Mouse (Mus musculus): Measurements from ENCODE around the gene S100a1.
A peak's percentile ranks its signal among the peaks of the same experiment; 100 is the strongest.

Gene S100a1

GRCm38 (mm10) chr3:90512276-90512675, 1.9 kb downstream of the S100a1 start:
- DNase-seq (ENCODE audit: low spot score in 2 of 2) = no peak

DNA sequence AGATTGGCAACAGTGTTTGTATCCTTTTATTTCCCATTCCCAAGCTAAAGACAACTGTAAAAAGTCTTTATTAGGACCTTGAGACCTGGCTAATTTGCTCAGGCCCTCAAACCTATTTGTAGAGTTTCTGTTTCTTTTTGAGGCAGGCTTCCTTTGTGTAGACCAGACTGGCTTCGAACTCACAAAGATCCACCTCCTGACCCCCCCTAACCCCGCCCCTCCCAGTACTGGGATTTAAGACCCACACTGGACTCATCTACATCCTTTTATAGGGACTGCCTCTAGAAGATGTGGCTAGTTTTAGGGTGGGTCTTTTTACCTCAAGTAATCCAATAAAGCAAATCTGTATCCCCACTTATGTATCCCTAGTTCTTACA, 4.5 kb downstream of the S100a1 start:
- DNase-seq (ENCODE audit: low spot score in 2 of 2) = no peak

DNA sequence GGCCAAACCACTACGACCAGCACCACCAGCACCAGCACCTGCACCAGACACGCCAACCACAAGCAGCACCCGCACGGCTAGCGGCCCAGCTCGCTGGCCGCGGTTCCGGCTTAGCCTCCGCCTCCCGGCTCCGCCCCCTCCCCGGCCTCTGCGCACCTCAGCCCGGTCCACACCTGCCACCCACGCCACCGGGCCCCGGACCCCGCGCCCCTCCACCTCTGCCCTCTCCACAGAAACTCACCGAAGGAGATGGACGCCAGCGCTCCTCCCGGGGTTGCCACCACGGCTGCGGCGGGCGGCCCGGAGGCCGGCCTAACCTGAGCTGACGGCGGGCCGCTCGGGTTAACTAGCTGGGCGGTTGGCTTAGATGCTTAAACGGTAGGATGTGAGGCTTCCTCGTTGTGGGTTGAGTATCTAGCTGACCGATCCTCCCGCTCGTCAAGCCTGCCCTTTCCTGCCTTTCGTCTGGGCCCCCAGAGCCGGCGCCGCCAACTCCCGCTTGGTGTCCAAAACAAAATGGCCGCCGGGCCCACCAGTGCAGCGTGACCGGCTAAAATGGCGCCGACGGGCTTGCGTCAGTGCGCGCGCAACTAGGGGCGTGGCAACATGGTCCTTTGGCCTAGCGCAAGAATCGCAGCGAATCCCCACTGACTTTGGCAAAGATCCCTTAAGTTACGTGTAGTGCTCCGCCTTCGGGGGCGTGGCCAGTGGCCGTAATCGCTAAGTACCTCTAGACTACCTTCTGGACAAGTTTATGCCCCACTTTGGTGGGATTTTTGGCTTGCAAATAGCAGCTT, 5.0 kb downstream of the S100a1 start, which contains the start of gene Chtop:
Gene Chtop (minus strand): TSS at position 549 of the 797 bp plus-strand sequence.
- peak; percentile 99 for DNase-seq (ENCODE audit: low spot score in 2 of 2)

- no peak for DNase-seq (ENCODE audit: low spot score in 2 of 2)
Observed at GRCm38 (mm10) chr3:90508287-90508949, 5.8 kb downstream of the S100a1 start.

DNA sequence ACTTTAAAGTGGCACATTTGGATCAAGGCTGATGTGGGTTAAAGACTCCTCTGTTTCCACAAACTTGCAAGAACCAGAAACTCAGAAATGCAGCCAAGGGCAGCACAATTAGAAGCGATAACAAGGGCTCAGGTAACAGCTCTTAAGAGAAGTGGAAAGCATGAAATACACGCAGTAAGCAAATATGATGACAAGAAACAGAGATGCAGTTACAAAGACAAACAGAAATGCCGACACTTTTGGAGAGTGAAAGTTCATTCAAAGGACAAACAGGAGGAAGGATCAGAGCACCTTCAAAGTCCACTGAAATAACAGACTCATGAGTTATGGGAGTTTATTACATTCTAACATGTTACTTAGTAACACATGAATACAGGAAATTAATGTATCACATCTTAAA, 7.8 kb downstream of the S100a1 start:
- DNase-seq (ENCODE audit: low spot score in 2 of 2) = no peak

DNA sequence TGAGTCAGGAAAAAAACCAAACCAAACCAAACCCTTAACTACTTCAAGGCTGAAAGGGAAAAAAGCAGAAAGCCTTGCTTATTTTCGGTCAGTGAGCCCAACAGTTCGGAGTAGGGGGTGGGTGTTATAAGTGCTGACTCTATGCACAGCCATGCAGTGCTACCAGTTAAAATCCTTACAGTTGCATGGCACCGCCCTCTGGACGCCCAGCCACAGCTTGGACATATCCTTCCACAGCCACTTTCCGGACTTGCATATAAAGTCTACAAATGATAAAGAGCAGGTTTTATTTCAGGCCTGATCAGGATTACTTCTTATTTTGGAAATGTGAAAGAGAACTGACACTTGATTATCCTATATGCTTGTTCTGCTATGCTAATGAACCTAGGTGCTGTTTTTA, 9.0 kb downstream of the S100a1 start:
- no peak for DNase-seq (ENCODE audit: low spot score in 2 of 2)

- DNase-seq (ENCODE audit: low spot score in 2 of 2) = no peak
Observed at GRCm38 (mm10) chr3:90503444-90503843, 10.7 kb downstream of the S100a1 start.

DNA sequence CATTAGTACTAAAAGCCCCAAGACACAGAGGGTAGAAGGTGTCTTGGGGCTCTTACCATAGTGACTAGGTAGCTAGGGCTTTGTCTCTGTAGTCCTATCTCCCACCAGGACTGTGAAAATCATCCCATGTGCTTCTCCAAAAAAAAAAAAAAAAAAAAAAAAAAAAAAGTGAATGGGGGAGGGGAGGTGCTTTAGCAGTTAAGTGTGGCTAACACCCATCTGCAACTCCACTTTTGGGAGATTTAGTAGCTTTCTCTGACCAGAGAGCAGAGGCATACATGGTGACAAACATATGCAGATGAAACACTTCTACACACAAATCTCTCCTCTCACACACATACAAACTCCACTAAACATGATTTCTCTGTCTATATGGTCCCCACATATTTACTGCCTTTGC, 16.6 kb downstream of the S100a1 start:
- no peak for DNase-seq (ENCODE audit: low spot score in 2 of 2)

DNA sequence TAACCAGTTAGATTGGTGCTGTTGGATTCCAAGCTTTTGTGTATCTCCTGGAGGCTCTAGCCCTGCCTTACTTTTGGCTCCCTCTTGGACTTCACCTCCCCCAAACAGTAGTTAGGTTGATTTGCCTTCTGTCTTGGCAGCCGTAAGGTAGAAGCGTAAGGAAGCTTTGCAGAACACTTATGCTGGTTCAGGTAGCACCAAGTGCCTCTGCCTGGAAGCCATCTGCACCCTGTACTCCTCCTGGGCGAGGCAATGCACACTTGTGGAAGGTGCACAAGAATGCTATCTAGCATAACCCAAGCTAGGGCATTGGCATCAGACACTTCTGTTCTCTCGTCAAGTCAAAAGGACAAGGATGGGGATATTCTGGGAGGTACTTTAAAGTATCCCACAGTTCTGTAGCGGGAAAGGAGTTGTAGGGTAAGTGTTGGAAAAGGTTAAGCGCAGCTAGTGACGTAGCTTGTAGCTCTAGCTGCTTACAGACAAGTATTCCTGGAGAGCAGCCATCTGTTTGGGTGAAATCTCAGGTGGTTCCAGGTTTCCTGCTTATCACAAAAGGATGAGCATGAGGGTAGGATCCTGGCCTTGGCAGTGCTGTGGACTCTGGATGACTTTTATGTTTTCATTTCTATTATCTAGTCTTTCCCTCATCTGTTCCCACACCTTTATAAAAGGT, 18.2 kb downstream of the S100a1 start:
- no peak for DNase-seq (ENCODE audit: low spot score in 2 of 2)

GRCm38 (mm10) chr3:90493831-90494540, 20.2 kb downstream of the S100a1 start:
- DNase-seq (ENCODE audit: low spot score in 2 of 2) = no peak

GRCm38 (mm10) chr3:90491350-90491749, 22.8 kb downstream of the S100a1 start:
- no peak for DNase-seq (ENCODE audit: low spot score in 2 of 2)

DNA sequence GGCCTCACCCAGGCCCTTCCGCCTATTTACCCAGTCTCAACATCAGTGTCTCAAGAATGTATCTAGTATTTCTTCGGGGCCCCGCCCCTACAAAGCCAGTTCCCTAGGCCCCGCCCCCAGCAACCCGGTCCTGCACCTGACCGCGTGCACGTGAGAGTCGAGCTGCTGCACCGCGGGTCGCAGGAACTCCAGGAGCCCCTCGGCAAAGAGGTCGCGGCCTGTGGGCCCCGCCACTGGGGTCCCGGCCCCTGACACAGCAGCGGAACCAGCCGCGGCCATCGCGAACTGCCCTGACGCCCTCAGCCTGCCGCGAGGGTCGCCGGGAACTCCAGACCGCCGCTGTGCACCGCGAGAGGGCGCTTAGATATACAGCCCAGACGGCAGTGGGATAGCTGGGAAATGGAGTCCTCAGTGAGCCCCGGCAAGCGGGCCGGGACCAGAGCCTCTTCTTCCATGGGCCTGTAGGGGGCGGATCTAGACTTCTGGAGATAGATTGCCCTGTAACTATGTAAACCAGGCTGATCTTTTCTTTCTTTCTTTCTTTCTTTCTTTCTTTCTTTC, 23.4 kb downstream of the S100a1 start, which contains the start of gene Snapin:
Gene Snapin (minus strand): TSS at position 338 of the 561 bp plus-strand sequence.
- peak; percentile 92 to 95 for DNase-seq (ENCODE audit: low spot score in 2 of 2)

- DNase-seq (ENCODE audit: low spot score in 2 of 2) = no peak
Observed at GRCm38 (mm10) chr3:90488576-90488975, 25.6 kb downstream of the S100a1 start.

DNA sequence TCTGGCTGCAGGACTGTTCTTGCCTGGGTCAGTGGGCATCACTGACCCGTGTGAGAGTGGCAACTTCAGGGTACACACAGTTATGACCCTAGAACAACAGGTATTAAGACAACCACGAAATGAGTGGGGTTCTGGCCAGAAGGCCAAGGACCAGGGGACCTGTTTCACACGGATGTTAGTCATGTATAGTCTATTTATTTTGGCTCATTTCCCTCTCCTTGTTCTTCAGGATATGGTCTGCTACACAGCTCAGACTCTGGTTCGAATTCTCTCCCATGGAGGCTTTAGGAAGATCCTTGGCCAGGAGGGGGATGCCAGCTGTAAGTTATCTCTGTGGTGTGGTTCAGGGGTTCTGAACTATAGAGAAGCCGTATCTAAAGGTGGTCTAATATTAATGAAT, 27.2 kb downstream of the S100a1 start:
- DNase-seq (ENCODE audit: low spot score in 2 of 2) = no peak

GRCm38 (mm10) chr3:90475831-90476611, 38.2 kb downstream of the S100a1 start, which contains the start of gene Ilf2:
Ilf2 (plus strand) TSS chr3:90476126.
- peak; percentile 83 to 93 for DNase-seq (ENCODE audit: low spot score in 2 of 2)

GRCm38 (mm10) chr3:90475151-90475830, 38.9 kb downstream of the S100a1 start:
- no peak for DNase-seq (ENCODE audit: low spot score in 2 of 2)

DNA sequence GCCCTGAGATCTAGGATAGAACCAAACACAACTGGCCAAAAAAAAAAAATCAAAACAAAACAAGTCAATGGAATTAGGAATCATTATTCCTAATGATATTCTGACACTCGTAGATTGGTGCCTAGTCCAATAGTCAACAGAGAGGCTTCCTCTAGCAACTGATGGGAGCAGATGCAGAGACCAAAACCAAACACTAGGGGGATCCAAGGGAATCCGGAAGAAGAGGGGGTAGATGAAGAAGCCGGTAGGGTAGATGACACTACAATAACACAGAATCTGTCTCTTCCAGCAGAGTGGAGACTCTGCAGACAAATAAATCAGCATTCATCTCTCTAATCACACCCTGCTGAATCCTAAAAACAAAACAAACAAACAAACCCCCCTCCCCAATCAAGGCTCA, 42.0 kb downstream of the S100a1 start:
- no peak for DNase-seq (ENCODE audit: low spot score in 2 of 2)

DNA sequence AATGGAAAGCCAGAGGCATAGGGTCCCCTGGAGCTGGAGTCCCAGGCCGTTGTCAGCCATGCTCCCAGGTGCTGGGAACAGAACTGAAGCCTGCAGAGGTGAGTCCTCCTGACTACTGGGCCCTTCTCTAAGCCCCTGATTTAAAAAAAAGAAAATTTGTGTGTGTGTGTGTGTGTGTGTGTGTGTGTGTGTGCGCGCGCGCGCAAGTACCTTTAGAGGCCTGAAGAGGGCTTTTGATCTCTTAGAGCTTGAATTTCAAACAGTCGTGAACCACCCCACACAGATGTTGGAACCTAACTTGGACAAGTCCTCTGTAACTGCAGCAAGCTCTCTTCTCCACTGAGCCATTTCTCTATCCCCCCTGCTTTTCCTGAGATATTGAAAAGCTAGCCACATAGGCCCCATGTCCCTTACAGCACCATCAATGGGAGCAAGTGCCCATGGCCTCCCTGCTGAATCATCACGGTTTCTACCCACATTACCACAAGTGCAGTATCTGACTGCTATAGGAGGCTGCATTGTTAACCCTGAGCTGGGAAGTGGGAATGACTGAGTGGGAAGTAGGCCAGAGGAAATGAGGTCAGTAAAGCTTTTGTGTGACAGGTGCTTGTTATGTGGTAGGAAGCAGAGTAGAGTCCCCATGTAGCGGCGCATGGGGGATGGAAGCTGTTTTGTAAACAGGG, 46.4 kb downstream of the S100a1 start:
- DNase-seq (ENCODE audit: low spot score in 2 of 2) = no peak

DNA sequence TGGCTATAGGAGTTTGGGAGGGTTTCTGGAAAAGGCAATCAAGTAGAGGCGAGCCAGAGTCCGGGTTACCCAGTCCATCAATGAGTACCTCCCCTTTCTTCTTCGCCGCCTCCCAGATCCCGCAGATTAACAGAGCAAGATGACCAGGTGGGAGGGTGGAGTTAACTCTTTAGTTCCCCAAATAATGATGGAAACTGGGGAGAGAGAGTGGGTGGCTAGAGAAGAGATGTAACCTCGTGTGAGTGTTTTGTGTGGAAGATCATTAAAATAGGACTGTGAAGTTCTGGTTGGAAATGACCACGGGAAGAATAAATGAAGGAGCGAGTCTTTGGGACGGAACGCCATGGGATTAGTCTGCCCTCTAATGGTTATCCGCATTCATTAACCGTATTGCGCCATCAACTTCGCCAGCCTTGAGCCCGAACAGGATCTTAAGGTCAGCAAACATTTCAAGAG, 47.9 kb downstream of the S100a1 start:
- peak; percentile 25 to 54 for DNase-seq (ENCODE audit: low spot score in 2 of 2)

Data from urinary bladder, adult 18-20 months (tissue).